Mouse (Mus musculus): ENCODE measurements around the gene Aunip. TPM values are rescaled to one million over a fixed set of nuclear protein-coding genes. Genes with fewer than 3 reads are reported as not detected.

The Aunip gene
- 0.09 and 0.17 TPM in 2 replicates for polyA plus RNA-seq (2012; rRNA removed)

DNA sequence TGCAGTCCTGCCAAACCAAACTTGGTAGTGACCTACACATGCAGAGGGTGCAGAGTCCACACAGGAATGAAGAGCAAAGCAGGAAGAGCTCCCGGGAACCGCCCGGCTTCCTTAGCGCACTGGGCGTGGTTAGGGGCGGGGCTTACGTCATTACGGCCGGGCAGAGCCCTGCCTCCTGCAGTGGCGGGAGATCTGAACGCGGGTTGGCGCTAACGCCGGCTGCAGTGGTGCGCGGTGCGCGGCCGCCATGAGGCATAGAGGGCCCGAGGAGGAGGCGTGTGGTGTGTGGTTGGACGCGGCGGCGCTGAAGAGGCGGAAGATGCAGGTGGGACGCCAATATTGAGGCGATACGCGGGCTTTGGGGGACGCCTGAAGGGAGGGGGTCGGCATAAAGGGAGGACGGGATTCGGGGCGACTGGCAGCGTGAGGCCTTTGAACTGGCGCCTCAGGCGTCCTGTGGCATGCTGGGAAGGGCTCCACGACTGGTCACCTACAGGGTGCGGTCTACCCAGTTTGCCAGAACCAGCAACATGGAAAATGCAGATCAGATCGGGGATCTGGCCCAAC is at the start of gene Aunip:
Gene Aunip (plus strand): TSS at position 155 of the 567 bp plus-strand sequence.

DNA sequence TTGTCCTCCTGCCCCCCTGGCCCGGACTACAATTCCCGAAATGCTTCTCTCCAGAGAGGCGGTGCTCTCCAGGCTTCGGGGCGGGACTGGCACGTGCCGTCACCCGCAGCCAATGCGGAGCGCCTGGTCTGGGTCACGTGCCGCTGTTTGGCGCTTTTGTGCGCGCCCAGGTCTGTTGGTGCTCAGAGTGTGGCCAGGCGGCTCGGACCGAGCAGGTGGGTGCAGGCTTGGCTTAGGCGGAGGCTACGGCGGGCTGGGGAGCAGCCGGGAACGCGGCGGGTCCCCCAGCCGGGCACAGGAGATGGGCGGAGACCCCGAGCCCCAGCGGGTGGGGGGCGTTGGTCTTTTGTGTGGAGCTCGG is 42.6 kb upstream of the Aunip start, which contains the start of gene Stmn1:
Gene Stmn1 (plus strand): TSS at position 106 of the 361 bp plus-strand sequence.

GRCm38 (mm10) chr4:134496595-134497210 is 14.1 kb upstream of the Aunip start, which contains the start of gene Paqr7:
Paqr7 (plus strand) TSS chr4:134496697.

DNA sequence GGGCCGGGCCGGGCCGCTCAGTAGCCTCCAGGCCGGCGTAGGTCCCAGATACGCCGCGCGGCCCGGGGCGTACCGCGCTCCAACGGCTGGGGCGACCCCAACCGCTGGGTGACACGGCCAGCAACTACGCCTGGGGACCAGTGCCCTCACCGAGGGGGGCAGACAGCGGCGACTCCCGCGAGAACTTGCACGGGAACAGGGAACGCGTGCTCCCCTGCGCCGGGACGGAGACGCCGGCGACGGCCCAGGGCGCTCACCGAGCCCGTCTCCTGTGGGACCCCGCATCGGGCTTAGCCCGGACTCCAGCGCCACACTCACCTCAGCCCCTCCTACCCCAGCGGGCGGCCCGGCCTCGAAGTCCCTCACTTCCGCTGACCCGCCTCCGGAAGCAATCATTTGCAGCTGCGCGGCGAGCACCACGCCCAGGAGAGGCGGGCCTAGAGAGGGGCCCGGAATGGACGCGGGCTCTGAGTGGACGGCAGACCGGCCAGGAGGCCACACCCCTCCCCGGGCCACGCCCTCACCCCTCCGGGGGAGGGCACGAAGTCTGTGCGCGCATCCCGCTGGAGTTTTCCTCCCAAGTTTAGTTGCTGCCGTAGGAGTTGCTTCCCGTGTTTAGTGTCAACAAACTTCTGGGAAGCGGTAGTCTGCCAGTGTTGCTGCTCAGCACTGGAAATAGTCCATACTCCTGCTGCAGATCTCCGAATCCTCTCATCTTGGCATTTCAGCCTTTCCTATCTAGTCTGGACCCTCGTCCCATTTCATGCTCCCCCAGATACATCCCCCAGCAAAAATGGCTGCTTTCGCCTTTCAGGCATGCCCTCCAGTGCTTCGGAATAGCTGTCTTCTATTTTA is 24.4 kb downstream of the Aunip start, which contains the start of gene Mtfr1l:
Gene Mtfr1l (minus strand): TSS at position 456 of the 855 bp plus-strand sequence.

DNA sequence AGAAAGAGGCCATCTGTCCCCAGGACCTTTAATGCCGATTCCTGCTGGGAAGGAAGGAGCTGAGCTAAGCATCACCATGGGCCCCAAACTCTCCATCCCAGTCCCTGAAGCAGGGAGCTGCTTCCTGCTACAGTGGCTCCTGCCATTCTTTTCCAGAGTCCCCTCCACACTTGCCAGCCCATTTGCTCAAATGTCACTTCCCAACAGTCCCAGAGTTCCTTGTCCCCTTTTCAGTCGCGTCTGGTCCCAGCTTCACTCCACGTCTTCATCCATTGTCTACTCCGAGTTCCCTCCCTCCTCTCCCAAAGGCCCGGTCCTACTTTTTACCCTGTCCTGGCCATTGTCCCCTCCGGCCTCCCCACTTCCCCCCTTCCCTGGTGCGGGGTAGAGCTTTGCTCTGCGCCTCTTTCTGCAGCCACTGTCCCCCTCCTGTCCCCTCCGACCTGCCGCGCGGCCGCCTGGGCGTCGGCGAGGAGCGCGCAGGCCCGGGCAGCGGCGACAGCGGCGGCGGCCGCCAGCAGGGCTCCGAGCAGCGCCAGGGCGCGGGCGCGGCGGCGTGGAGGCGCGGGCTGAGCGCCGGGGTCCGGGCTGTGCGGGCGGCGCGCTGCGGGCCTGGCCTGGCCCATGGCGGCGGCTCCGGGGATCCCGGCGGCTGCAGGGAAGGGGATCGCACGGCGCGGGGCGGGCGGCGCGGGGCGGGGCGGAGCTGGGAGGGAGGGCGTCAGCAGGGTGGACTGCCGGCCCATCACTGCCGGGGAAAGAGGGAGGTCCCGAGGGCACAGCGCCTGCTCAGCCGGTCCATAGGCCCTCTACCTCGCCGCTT is 40.9 kb downstream of the Aunip start, which contains the start of gene Selenon:
Gene Selenon (minus strand): TSS at position 673 of the 823 bp plus-strand sequence.

Other genes starting within 250 kb of the Aunip start
- 0.56 and 0.67 TPM in 2 replicates for gene Pdik1l, start 223.1 kb upstream of the Aunip start, polyA plus RNA-seq (2012; rRNA removed)
- gene Trim63, start 195.9 kb upstream of the Aunip start, polyA plus RNA-seq (2012; rRNA removed): 0.21 and 0.28 TPM in 2 replicates
- gene Slc30a2, start 167.8 kb upstream of the Aunip start, polyA plus RNA-seq (2012; rRNA removed): 0.16 TPM in 1 of 2 replicates, not detected in the other
- gene Extl1, start 127.1 kb upstream of the Aunip start, polyA plus RNA-seq (2012; rRNA removed): 1.4 and 1.7 TPM in 2 replicates
- gene Pafah2, start 114.7 kb upstream of the Aunip start, polyA plus RNA-seq (2012; rRNA removed): 28.6 and 33.4 TPM in 2 replicates
- 6.2 TPM in 2 replicates for gene Stmn1, start 42.7 kb upstream of the Aunip start, polyA plus RNA-seq (2012; rRNA removed)
- 57.5 and 68.1 TPM in 2 replicates for gene Paqr7, start 14.3 kb upstream of the Aunip start, polyA plus RNA-seq (2012; rRNA removed)
- 22.1 and 23.9 TPM in 2 replicates for gene Mtfr1l, start 24.4 kb downstream of the Aunip start, polyA plus RNA-seq (2012; rRNA removed)
- 7.9 and 8.3 TPM in 2 replicates for gene Selenon, start 41.2 kb downstream of the Aunip start, polyA plus RNA-seq (2012; rRNA removed)
- 2.3 and 3.2 TPM in 2 replicates for gene Man1c1, start 193.3 kb downstream of the Aunip start, polyA plus RNA-seq (2012; rRNA removed)